Mouse (Mus musculus) layer of hippocampus, postnatal 10 days (tissue): ENCODE measurements at regions not wholly inside any gene's neighbourhood (a gene's known extent, or its start where the extent isn't known, plus 50 kb on each side); places are given as distances from the start of the nearest gene placed in this dataset.

Source experiments
- DNase-seq, 2 experiments: peaks; one replicate each; pipeline ENCODE4 v3.0.0; 2021; ENCODE audit warnings: low spot score in 2 of 2

DNA sequence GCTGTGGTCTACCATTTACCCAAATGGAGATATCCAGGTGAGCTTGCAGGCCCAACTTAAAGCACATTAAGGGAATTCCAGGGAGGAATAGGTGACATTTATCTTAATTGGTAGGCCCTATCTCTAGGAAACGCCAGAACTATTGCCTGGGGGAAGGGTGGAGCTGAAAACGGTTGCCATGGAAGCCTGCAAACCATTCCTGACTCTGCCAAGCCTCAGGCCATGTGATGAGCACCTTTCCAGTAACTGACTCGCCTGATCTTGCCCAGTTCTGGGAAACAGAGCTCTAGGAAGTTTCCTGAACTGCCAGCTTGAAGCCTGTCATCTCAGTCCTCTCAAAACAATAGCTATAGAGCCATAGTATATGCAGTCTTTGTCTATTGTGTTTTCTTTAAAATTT lies 297.0 kb downstream of the Slitrk5 start:
- no peak for DNase-seq

DNA sequence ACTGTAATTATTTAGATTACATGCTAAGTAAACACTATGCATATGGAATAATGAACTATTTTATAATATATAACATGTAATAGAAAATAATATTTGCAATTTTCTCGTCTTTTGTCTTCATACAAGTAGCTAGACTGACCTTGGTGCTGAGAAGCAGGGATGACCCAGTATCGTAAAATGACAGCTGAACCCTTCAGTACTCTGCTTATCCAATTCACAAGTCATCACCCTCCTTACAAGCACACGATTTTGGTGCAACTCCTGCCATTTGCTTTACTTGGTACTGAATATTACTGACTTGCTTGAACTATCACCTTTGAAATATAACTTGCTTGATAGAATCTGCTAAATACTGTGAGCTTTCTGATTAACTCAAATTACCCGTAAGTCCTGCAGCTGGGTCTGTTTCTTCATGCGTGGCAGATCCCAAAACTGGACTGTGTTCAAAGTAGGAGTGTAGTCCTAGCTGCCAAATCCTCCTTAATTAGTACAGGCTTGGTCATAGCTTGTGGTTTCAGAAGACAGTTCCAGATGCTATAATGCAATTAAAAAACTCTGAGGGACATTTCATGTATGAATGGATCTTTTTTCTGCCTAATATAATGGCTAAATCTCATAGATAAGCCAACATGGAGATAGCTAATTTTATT lies 321.0 kb downstream of the Slitrk5 start:
- DNase-seq, result peak in 1 of 2 experiments; percentile 10

DNA sequence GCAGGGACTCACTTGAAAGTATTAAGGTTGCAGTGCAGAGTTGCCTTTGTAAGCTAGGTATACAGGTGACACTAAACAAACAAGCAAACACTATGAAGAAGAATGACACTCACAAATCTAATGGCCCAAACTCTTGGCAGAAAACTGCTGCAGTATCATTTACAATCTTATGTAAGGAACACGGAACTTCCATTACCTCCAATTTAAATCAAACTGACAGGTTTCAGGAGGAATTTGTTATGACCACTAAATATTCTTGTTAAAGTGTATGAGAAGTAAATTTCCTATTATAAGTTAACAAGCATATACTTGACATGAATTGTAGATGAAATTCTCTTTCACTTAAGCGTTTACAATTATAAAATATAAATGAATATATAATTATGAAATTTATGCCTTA lies 327.2 kb downstream of the Slitrk5 start:
- no peak for DNase-seq

DNA sequence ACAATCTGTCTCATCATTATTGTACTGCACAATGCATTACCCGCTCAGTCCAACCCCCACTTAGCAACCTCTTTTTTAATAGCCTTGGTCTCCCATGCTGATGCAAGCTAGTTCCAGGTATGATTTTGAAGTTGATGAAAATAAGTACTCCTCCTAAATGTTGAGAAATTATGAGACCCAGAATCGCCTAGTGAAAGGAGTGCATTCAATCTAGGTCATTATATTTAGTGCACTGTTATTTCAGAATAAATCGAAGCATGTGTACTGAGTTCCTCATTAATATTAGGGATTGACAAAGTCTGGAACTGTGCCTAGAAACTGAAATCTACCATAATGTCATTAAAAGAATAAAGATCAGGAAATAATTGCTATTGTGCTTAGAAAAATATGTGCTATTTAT lies 328.0 kb downstream of the Slitrk5 start:
- no peak for DNase-seq

DNA sequence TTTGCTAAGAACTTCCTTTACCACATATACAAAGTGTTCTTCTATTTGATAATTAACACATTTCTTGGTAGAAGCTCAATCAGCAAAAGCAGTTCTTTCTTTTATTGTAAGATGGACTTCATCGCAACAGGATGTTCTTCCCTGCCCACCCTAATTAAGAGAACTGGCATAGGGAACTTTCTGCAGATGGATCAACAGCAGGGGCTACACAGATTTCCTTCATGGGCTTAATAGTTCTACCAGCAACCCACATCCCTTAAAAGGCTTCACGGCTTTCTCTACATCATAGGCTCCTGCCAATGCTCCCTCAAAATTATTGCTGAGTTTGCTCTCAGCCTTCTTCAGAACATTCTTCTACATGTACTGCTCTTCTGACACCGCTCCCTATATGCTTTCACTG lies 333.8 kb downstream of the Slitrk5 start:
- DNase-seq, result no peak

DNA sequence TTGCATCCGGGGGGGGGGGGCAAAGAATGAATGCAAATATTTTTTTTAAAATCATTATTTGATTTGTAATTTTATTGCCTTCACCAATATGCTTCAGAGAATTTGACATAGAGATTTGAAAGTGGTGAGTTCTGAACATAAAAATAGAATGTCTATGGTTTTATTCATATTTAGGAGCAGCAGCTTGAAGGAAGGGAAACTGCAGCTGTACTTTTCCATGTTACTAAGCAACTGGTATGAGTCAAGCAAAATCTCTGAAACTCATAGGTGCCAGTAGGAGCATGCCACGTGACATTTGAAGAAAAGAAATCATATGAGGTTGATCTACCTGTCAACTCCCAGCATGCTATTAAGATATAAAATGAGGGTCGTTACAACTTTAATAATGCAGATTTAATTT lies 354.4 kb downstream of the Slitrk5 start:
- no peak for DNase-seq

DNA sequence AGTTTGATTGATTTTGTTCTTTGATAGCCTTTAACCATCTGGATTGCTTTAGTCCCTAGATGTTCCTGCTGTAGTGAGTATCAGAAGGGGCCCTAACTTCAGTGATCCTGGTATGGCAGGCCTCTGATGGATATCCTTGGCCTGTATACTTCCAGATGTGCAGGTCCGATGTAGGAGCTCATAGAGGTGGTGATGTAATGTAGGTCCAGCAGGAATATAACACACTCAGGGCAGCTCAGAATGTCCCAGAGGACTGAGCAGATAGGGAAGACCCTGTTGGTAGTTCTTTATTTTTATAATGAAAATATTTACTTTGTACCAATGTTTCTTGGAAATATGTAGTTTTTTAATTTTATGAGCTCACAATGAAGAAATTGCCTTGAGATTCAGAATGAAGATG lies 400.2 kb downstream of the Slitrk5 start:
- DNase-seq, result no peak
